Mouse (Mus musculus): ENCODE measurements at regions not wholly inside any gene's neighbourhood (a gene's known extent, or its start where the extent isn't known, plus 50 kb on each side); places are given as distances from the start of the nearest gene placed in this dataset.

DNA sequence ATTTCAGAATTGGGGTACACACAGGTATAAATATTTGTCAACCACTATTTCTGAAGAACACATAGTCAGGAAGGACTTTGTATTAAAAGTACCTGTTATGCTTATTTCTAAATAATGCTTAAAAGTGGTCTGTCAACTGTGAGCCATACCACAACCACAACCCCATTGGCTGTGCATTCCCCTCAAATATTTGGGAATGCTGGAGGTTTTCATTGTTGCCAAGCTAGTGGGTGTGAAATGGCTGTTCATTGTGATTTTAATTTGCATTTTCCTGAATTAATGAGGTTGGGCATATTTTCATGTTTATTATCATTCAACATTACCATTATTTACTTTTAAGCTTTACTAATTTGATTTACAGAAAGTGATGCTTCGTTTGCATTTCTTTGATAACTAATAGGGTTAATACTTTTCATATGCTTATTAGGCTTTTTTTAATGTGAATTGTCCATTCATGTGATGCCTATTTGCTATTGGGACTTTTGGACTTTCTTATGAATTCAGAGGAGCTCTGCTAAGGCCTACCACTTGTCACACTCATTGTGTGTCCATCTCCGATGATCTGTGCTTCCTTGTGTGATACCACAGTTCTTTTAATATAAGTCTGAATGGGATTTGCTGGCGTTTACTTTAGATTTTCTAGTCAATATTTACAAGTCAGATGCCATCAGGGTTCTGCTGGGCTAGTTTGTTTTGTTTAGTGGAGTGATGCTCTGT lies 297.5 kb upstream of the Plxna2 start:
- no peak overlapping the region for H3K27ac ChIP-seq
- H3K9me3 ChIP-seq (replicated peaks): no peaks in the 10 kb centered on the region
- H3K4me2 ChIP-seq: no peak overlapping the region
- no peaks in the 10 kb centered on the region for H3K27me3 ChIP-seq
- H3K9ac ChIP-seq: no peak overlapping the region
- ATAC-seq (replicated peaks; ENCODE audit: insufficient number of reproducible peaks, insufficient read depth, low FRiP score, low read depth): no peak
- H3K4me1 ChIP-seq (replicated peaks): no peaks in the 10 kb centered on the region
- 67% methylated on average over 3 of the region's 3 CpGs for WGBS
- no peaks in the 10 kb centered on the region for H3K36me3 ChIP-seq
- H3K4me3 ChIP-seq: no peak overlapping the region

DNA sequence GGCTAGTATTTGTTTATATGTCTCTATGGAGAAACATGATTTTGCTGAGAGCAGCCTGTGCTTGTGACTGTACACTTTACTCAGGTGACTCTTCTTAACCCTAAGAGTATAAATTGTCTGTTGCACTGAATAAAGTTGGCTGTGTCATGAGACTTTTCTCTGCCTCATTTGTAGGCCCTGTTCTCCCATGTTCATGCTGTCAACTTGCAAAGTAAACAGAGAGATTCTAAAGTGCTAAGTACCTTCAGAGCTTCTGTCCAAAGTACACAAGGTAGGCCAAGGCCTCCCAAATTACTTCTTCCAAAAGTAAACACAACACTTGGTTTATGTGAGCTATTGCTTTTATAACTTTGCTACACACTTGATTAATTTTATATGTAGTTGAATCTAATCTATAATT lies 299.7 kb upstream of the Plxna2 start:
- H3K27me3 ChIP-seq: no peaks in the 10 kb centered on the region

DNA sequence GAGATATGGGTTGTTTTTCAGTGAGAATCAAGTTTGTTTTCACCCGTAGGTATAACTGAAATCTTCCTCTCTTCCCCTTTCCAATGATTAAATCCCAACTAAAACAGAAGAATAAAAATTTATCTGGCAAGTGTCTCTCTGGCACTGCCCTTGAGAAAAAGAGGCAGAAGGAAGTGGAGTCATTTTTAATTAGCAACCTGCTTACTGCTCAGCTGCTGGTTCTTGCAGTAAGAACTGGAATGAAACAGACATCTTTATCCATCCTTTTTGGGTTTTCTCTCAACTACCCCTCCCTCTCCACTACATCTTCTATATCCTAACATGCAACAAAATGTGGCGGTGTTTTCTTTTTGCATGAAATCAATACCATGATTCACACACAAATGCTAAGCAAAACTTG lies 302.4 kb upstream of the Plxna2 start:
- 63% methylated on average over 2 of the region's 2 CpGs for WGBS
- no peaks in the 10 kb centered on the region for H3K27me3 ChIP-seq
- no peak overlapping the region for H3K27ac ChIP-seq
- no peak overlapping the region for H3K4me3 ChIP-seq
- no peak overlapping the region for H3K4me2 ChIP-seq
- no peak overlapping the region for H3K9ac ChIP-seq
- H3K36me3 ChIP-seq: no peaks in the 10 kb centered on the region
- H3K9me3 ChIP-seq (replicated peaks): no peaks in the 10 kb centered on the region
- ATAC-seq (replicated peaks; ENCODE audit: insufficient number of reproducible peaks, insufficient read depth, low FRiP score, low read depth): no peak
- no peaks in the 10 kb centered on the region for H3K4me1 ChIP-seq (replicated peaks)

More for the DNA sequence above, 299.7 kb upstream of the Plxna2 start:
- no peak overlapping the region for H3K9ac ChIP-seq
- no peak for ATAC-seq (replicated peaks; ENCODE audit: insufficient number of reproducible peaks, insufficient read depth, low FRiP score, low read depth)
- no peak overlapping the region for H3K27ac ChIP-seq
- H3K9me3 ChIP-seq (replicated peaks): no peaks in the 10 kb centered on the region
- no peaks in the 10 kb centered on the region for H3K4me1 ChIP-seq (replicated peaks)
- no peak overlapping the region for H3K4me3 ChIP-seq
- H3K4me2 ChIP-seq: no peak overlapping the region
- no peaks in the 10 kb centered on the region for H3K36me3 ChIP-seq

DNA sequence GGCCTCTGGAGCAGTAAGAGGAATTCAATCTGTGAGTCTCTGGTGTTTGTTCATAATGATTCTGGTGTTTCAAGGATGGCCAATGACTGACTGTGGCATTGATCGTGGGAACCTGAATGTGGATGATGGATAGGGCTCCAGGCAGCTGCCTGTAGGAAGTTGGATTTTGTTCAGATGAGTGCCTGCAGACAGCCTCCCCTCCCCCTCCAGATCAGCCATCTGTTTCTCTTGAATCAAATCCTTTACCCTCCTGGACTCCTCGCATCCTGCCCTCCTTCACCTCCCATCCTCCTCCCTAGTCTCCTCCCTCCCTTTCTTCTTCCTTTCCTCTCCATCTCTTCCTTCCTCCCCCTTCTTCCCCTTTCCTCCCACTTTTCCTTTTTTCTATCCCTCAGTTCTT lies 307.6 kb upstream of the Plxna2 start:
- Histone ChIP-seq H3K4me2 (no peak overlapping the region), H3K4me3 (no peak overlapping the region), H3K27me3 (no peaks in the 10 kb centered on the region), H3K9me3 (replicated peaks) (no peaks in the 10 kb centered on the region), H3K9ac (no peak overlapping the region), H3K36me3 (no peaks in the 10 kb centered on the region), H3K4me1 (replicated peaks) (no peaks in the 10 kb centered on the region), H3K27ac (no peak overlapping the region)
- ATAC-seq (replicated peaks; ENCODE audit: insufficient number of reproducible peaks, insufficient read depth, low FRiP score, low read depth): no peak
- 33% methylated on average over 2 of the region's 2 CpGs for WGBS

DNA sequence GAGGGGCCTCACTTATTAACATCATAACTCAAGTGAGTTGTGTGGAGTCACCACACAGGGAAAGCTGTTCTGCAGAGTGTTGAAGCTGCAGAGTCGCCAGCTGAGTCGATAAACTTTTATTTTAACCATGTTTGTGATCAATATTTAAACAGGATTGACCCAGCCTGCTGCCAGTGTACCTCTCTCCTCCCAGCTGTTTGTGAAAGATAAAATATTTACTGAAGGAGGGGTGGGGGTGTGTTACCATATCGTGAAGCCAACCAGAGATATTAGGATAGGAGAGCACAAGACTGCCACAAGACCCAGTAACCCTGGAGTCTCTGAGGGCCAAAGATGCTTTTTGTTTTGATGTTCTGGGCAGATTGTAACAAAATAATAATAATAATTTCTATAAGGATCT lies 309.4 kb upstream of the Plxna2 start:
- WGBS: 71% methylated on average over 3 of the region's 3 CpGs
- no peaks in the 10 kb centered on the region for H3K9me3 ChIP-seq (replicated peaks)
- H3K4me1 ChIP-seq (replicated peaks): no peaks in the 10 kb centered on the region
- H3K27me3 ChIP-seq: peaks cover 4% of the 10 kb centered on the region; the same call in 1 of the 2 replicates
- no peak for ATAC-seq (replicated peaks; ENCODE audit: insufficient number of reproducible peaks, insufficient read depth, low FRiP score, low read depth)
- no peak overlapping the region for H3K9ac ChIP-seq
- H3K27ac ChIP-seq: no peak overlapping the region
- H3K4me2 ChIP-seq: no peak overlapping the region
- no peak overlapping the region for H3K4me3 ChIP-seq
- H3K36me3 ChIP-seq: no peaks in the 10 kb centered on the region

DNA sequence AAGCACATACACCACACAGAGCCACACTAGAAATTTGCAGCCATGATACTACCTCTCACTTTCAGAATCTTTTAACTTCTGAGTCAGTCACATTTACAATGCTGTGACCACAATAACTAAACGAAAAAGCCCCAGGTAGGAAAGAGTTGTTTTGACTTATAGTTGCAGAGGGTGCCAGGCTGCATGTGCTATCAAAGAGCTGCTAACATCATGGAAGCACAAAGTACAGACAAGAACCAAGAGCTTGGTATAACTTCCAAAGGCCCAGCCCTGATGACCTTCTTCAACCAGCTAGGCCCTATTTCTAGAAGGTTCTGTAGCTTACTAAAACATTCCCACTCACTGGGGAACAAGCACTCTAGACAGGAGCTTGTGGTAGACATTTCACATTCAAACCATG lies 314.1 kb upstream of the Plxna2 start:
- Histone ChIP-seq H3K4me2 (no peak overlapping the region), H3K4me1 (replicated peaks) (no peaks in the 10 kb centered on the region), H3K27ac (no peak overlapping the region), H3K27me3 (peaks cover 4% of the 10 kb centered on the region; the same call in 1 of the 2 replicates), H3K4me3 (no peak overlapping the region), H3K9me3 (replicated peaks) (no peaks in the 10 kb centered on the region), H3K9ac (no peak overlapping the region), H3K36me3 (no peaks in the 10 kb centered on the region)
- 94% methylated on average over 1 of the region's 1 CpGs for WGBS
- ATAC-seq (replicated peaks; ENCODE audit: insufficient number of reproducible peaks, insufficient read depth, low FRiP score, low read depth): no peak

DNA sequence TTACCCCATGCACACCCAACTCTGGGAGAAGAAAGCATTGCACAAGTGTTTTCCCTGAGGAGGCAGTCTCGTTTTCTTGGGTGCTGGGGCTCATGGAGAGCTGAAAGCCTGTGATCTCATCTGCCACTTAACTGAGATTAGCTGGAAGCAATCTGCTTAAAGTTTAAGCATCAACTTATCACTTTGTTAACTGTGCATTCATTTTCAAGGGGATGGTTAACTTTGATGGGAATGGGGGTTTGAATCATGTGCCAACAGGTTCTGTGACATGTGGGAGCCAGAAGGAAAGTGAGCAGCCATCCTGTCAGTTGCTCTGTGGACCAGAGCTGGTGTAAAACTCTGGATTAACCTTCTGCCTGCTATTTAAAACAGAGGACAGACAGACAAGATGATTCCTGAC lies 315.2 kb upstream of the Plxna2 start:
- no peaks in the 10 kb centered on the region for H3K9me3 ChIP-seq (replicated peaks)
- H3K9ac ChIP-seq: no peak overlapping the region
- H3K27me3 ChIP-seq: peaks cover 4% of the 10 kb centered on the region; the same call in 1 of the 2 replicates
- no peaks in the 10 kb centered on the region for H3K36me3 ChIP-seq
- no peak overlapping the region for H3K4me2 ChIP-seq
- no peak for ATAC-seq (replicated peaks; ENCODE audit: insufficient number of reproducible peaks, insufficient read depth, low FRiP score, low read depth)
- no peak overlapping the region for H3K4me3 ChIP-seq
- WGBS: 15% methylated on average over 1 of the region's 1 CpGs
- H3K4me1 ChIP-seq (replicated peaks): no peaks in the 10 kb centered on the region
- H3K27ac ChIP-seq: no peak overlapping the region

DNA sequence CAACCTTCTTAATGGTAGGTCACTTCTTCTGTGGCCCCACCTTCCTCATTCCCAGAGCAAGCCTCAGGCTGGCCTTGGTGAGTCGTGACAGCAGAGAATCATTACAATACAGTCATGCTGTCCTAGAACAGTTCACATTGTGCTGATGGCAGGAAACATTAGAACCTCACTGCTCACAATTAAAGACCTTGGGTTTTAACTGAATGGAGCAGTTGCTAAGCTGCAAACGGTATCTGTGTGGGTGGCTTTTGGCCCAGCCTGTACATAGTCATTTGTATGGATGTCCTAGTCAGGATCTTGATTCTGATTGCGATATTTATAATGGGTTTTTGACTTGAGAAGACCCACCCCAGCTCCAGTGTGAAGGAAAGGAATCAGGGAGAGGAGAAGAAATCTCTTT lies 336.1 kb upstream of the Plxna2 start:
- Histone ChIP-seq H3K4me1 (replicated peaks) (peaks cover 9% of the 10 kb centered on the region), H3K27ac (no peak overlapping the region), H3K36me3 (no peaks in the 10 kb centered on the region), H3K9me3 (replicated peaks) (no peaks in the 10 kb centered on the region), H3K9ac (no peak overlapping the region), H3K4me2 (no peak overlapping the region), H3K27me3 (no peaks in the 10 kb centered on the region), H3K4me3 (no peak overlapping the region)
- no peak for ATAC-seq (replicated peaks; ENCODE audit: insufficient number of reproducible peaks, insufficient read depth, low FRiP score, low read depth)
- 70% methylated on average over 3 of the region's 3 CpGs for WGBS

DNA sequence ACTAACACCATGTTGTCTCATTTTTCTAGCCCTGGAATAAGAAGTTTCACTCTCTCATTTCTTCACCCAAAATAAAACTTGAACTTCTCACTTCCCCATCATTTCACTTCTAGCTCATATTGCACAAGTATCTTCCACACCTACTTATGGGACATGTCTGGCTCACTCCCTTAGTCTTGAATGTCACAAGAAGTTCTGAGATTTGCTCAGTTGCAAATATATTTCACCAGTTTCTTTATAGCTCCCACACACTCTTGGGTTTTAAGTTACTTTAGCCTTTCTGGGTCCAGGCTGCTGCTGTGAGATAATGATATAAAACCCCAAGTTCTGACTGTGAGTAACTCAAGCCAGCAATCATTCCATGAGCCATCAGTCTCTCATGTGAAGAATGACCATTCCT lies 350.0 kb upstream of the Plxna2 start:
- Histone ChIP-seq H3K4me3 (no peak overlapping the region), H3K4me2 (no peak overlapping the region), H3K9ac (no peak overlapping the region), H3K27me3 (no peaks in the 10 kb centered on the region), H3K36me3 (no peaks in the 10 kb centered on the region), H3K9me3 (replicated peaks) (no peaks in the 10 kb centered on the region), H3K27ac (no peak overlapping the region), H3K4me1 (replicated peaks) (no peaks in the 10 kb centered on the region)
- ATAC-seq (replicated peaks; ENCODE audit: insufficient number of reproducible peaks, insufficient read depth, low FRiP score, low read depth): no peak

DNA sequence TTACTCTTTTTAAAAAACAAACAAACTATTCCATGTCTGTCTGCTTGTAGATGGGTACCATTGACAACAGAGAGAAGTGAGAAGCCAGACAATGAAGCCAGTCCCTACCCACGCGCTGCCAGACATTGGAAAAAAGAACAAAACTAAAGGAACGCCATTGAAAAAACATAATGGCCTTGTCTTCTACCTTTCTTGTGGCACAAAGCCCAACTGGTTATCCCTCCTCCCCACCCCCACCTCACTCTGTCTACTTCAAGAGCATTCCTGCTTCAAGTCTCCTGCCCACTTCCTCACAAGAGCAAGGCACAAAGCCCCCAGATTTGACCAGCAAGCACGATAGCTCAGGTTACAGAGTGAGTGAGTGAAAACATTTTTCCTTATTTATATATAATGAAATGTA lies 355.6 kb upstream of the Plxna2 start:
- Histone ChIP-seq H3K4me2 (no peak overlapping the region), H3K9me3 (replicated peaks) (no peaks in the 10 kb centered on the region), H3K4me3 (no peak overlapping the region), H3K36me3 (no peaks in the 10 kb centered on the region), H3K27me3 (no peaks in the 10 kb centered on the region), H3K4me1 (replicated peaks) (no peaks in the 10 kb centered on the region), H3K9ac (no peak overlapping the region), H3K27ac (no peak overlapping the region)
- WGBS: 72% methylated on average over 4 of the region's 4 CpGs
- no peak for ATAC-seq (replicated peaks; ENCODE audit: insufficient number of reproducible peaks, insufficient read depth, low FRiP score, low read depth)

DNA sequence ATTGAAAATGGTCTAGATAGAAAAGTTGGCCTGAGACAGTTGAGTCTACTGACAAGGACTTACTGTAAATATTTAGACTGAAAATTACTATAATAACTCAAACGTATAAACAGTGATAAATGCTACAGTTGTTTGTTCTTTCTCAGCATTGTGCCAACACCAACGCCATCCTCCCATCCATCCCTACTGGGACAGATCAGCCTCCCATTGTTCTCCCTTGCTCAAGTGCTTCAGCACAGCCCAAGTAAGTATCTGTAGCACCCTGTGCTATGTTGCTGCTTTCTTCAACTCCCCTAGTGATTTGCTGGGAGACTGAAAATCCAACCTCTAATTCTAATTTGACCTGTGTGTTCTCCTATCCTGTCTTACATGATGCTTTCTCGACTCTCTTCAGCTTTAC lies 358.1 kb upstream of the Plxna2 start:
- 72% methylated on average over 3 of the region's 3 CpGs for WGBS
- no peaks in the 10 kb centered on the region for H3K27me3 ChIP-seq
- no peaks in the 10 kb centered on the region for H3K9me3 ChIP-seq (replicated peaks)
- no peak overlapping the region for H3K4me2 ChIP-seq
- H3K36me3 ChIP-seq: no peaks in the 10 kb centered on the region
- H3K27ac ChIP-seq: no peak overlapping the region
- ATAC-seq (replicated peaks; ENCODE audit: insufficient number of reproducible peaks, insufficient read depth, low FRiP score, low read depth): no peak
- no peak overlapping the region for H3K9ac ChIP-seq
- H3K4me3 ChIP-seq: no peak overlapping the region
- no peaks in the 10 kb centered on the region for H3K4me1 ChIP-seq (replicated peaks)

DNA sequence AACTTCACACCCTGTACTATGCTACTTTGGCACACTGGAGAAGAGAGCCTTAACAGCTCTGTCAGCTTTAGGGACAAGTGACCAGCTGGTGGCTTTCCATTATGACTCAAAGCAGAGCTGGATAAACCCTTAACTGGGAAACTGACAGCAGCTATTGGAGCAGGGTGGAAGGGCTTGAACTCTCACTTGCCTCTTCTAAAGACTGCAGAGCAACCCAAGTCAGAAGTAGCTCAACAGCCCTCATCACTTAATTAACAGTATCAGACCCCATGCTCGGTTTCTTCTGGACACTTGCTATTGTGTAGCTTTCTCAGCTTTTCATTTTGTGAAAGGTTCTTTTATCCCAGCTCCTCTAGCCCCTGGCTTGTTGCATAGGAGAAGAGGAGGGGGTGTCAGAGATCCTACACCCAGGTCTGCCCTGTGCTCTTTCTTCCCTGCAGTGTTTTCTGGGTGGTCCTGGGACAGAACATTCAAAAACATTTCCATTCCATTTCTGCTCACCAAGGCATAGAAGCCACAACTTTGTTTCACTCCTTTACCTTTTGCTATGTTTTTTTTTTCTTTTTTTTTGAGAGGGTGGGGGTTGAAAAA lies 373.1 kb upstream of the Plxna2 start:
- Histone ChIP-seq H3K36me3 (no peaks in the 10 kb centered on the region), H3K4me1 (replicated peaks) (no peaks in the 10 kb centered on the region), H3K27me3 (no peaks in the 10 kb centered on the region), H3K9ac (no peak overlapping the region), H3K4me2 (no peak overlapping the region), H3K9me3 (replicated peaks) (no peaks in the 10 kb centered on the region), H3K4me3 (no peak overlapping the region), H3K27ac (no peak overlapping the region)
- 18% methylated on average over 1 of the region's 1 CpGs for WGBS
- no peak for ATAC-seq (replicated peaks; ENCODE audit: insufficient number of reproducible peaks, insufficient read depth, low FRiP score, low read depth)
